Mouse (Mus musculus) heart, embryonic 16.5 days (tissue): ENCODE results near the gene Specc1. TPM values are rescaled to one million over a fixed set of nuclear protein-coding genes. Genes with fewer than 3 reads are reported as not detected.

Source experiments
- ATAC-seq: fragments of 200-750 bp; cut with Nextera tagmentation; replicated peaks from 2 replicates; pipeline ENCODE4 v1.8.0; 2017; ENCODE audit warnings: moderate number of reproducible peaks; ENCODE audit not compliant: insufficient read depth, low FRiP score; ENCODE audit errors: extremely low read depth
- H3K27ac ChIP-seq: fragments of 300-500 bp; sonication (generic); 2 replicates; pipeline ENCODE4 v1.5.1; 2014; ENCODE audit warnings: mild to moderate bottlenecking, low read length, control low read depth, moderate library complexity
- H3K27me3 ChIP-seq: fragments of 300-500 bp; sonication (generic); 2 replicates; pipeline ENCODE4 v1.6.1; 2014; ENCODE audit warnings: low read length, mixed read lengths; ENCODE audit not compliant: control insufficient read depth, insufficient read depth
- H3K36me3 ChIP-seq: fragments of 300-500 bp; sonication (generic); 2 replicates; pipeline ENCODE4 v1.6.1; 2014; ENCODE audit not compliant: control insufficient read depth, insufficient read depth
- H3K4me1 ChIP-seq: fragments of 300-500 bp; sonication (generic); 2 replicates; pipeline ENCODE4 v1.6.1; 2014; ENCODE audit warnings: low read length, mixed read lengths; ENCODE audit not compliant: control insufficient read depth, insufficient read depth
- H3K4me2 ChIP-seq: fragments of 300-500 bp; sonication (generic); 2 replicates; pipeline ENCODE4 v1.6.1; 2014; ENCODE audit warnings: low read depth, mild to moderate bottlenecking, control low read depth, low read length
- H3K4me3 ChIP-seq: fragments of 300-500 bp; sonication (generic); 2 replicates; pipeline ENCODE4 v1.5.1; 2014; ENCODE audit warnings: mild to moderate bottlenecking, control low read depth, low read length
- H3K9ac ChIP-seq: fragments of 300-500 bp; sonication (generic); 2 replicates; pipeline ENCODE4 v1.6.1; 2014; ENCODE audit warnings: low read length, control low read depth
- H3K9me3 ChIP-seq: fragments of 300-500 bp; sonication (generic); replicated peaks from 2 replicates; pipeline ENCODE4 v1.6.1; 2016; ENCODE audit warnings: low read length; ENCODE audit not compliant: control insufficient read depth
- WGBS: fragments of 180-500 bp; shearing (Covaris S2); extraction: QIAGEN DNeasy Blood & Tissue Kit; methylation state at CpG from one replicate; pipeline ENCODE4 v1.1.7; 2014; 5-methylcytosine and 5-hydroxymethylcytosine counted together
- polyA plus RNA-seq: library from polyadenylated mRNA; unstranded; fragments of >200 nt; fragmentation: Nextera tagmentation; extraction: Ambion mirVana; gene quantifications from 2 replicates; pipeline ENCODE4 v1.2.1, GENCODE M21; 2015

Specc1 gene
- polyA plus RNA-seq, 1 experiment from 2014 or later = 9.3 TPM

DNA sequence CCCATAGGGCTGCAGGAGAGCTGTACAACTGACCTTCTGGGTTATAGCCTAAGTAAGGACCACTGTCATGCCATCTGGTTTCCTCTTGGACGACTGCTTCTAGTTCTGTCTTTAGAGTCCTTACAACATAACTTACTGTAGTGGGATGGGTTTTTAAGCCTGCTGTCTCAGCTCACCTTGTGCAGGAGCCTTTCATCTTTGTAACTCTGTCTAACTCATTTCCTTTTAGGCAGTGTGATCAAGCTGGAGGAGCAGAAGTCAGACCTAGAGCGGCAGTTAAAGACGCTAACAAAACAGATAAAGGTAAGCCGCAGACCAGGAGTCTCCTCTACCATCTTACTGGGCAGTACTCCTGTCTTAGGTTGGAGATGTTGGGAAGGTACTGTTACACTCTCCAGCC, 175.0 kb downstream of the Specc1 start:
- H3K4me2 ChIP-seq = no peak overlapping the region
- H3K4me1 ChIP-seq = peaks cover 8% of the 10 kb centered on the region; the same call in 1 of the 2 replicates
- 83% methylated on average over 4 of the region's 4 CpGs for WGBS

DNA sequence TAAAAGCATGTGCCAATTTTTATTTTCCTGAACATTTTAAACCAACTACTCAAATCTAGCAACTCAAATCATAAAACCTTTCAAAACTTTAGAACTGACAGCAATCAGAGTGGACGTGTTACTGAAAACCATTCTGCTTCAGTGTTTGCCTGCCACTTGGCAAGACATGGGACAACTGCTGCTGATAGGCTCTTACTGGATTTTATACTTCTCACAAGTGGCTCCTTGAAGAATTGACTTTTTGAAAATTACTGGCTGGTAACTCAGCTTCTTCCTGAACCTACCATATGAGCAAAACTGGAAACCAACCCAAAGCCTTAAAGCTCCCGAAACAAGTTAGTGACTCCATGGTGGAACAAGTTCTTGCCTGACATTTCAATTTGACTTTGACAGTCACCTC, 177.6 kb downstream of the Specc1 start:
- no peak for ATAC-seq

More for the DNA sequence above, 175.0 kb downstream of the Specc1 start:
- ATAC-seq = no peak
- Histone ChIP-seq H3K27ac (no peak overlapping the region), H3K9me3 (no peaks in the 10 kb centered on the region), H3K36me3 (no peaks in the 10 kb centered on the region), H3K9ac (no peak overlapping the region), H3K4me3 (no peak overlapping the region), H3K27me3 (no peaks in the 10 kb centered on the region)

DNA sequence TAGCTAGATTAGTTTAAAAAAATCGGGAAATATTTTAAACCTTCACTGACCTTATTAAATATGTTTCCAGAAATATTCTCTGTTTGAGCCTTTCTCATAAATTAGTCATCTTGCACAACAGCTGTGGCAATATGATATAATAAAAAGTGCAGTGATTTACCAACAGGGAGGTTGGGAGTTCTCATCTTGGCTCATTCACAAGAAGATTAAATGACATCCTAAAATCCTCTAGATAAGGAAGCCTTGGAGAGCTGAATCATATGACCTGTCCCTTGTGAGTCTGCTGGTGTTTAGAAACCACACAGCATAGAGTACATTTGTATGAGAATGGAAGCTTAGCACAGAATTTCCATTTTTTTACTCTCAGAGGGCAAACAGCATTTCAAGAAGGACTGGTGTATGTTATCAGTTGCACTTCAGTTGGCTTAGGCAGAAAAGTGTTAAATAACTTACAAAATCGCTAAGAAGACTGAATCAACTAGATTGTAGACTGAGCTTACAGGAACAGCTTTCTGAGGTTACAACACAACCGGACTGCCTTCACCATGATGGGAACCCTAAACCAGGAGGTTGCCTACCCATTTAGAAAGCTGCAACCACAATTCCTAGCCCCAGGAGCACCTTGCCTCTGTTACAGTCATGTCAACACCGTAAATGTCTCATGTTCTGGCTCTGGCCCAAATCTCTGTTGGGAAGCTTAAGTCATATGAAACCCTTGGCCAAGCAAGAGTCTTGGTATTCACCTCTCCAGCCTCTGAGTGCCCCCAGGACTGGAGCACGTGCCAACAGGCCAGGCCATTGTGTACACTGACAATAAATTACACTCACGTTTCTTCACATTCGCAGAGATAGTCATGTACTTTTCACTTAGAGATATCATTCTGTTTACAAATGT, 188.9 kb downstream of the Specc1 start:
- Histone ChIP-seq H3K9ac (no peak overlapping the region), H3K36me3 (peaks cover 13% of the 10 kb centered on the region; the same call in 1 of the 2 replicates), H3K4me2 (no peak overlapping the region), H3K4me1 (peaks cover 7% of the 10 kb centered on the region), H3K9me3 (no peaks in the 10 kb centered on the region; the same call in 1 of the 2 replicates), H3K27me3 (no peaks in the 10 kb centered on the region), H3K4me3 (no peak overlapping the region), H3K27ac (peak overlapping the region; percentile 31; the same call in 1 of the 2 replicates)
- WGBS = 55% methylated on average over 7 of the region's 7 CpGs
- ATAC-seq = no peak

More for the DNA sequence above, 177.6 kb downstream of the Specc1 start:
- H3K4me3 ChIP-seq = no peak overlapping the region
- peaks cover 8% of the 10 kb centered on the region; the same call in 1 of the 2 replicates for H3K4me1 ChIP-seq
- WGBS = 89% methylated on average over 2 of the region's 2 CpGs
- H3K27me3 ChIP-seq = no peaks in the 10 kb centered on the region
- H3K36me3 ChIP-seq = no peaks in the 10 kb centered on the region
- H3K27ac ChIP-seq = no peak overlapping the region
- H3K4me2 ChIP-seq = no peak overlapping the region
- H3K9ac ChIP-seq = no peak overlapping the region
- no peaks in the 10 kb centered on the region for H3K9me3 ChIP-seq

DNA sequence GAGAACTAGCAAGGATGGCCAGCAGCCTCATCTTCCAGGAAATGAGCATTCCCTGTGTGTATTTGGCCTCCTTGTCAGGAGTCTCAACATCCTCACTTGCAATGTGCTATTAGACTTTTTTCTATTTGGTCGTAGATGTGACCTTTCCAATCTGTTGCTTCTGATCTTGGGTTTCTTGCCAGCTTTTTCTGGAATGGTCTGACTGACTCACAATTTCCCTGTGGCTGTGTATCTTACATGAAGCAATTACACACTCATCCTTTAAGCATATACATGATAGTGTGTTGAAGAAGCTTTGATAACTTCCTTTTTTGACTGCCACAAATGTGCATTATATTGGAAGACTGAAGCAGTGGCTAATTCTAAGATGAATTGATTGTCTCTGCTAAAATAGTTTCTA, 190.1 kb downstream of the Specc1 start:
- no peak for ATAC-seq
- Histone ChIP-seq H3K4me3 (no peak overlapping the region), H3K27ac (no peak overlapping the region), H3K9ac (no peak overlapping the region), H3K9me3 (no peaks in the 10 kb centered on the region; the same call in 1 of the 2 replicates), H3K4me1 (peaks cover 7% of the 10 kb centered on the region), H3K27me3 (no peaks in the 10 kb centered on the region), H3K36me3 (peaks cover 13% of the 10 kb centered on the region; the same call in 1 of the 2 replicates), H3K4me2 (no peak overlapping the region)
- 85% methylated on average over 1 of the region's 1 CpGs for WGBS

DNA sequence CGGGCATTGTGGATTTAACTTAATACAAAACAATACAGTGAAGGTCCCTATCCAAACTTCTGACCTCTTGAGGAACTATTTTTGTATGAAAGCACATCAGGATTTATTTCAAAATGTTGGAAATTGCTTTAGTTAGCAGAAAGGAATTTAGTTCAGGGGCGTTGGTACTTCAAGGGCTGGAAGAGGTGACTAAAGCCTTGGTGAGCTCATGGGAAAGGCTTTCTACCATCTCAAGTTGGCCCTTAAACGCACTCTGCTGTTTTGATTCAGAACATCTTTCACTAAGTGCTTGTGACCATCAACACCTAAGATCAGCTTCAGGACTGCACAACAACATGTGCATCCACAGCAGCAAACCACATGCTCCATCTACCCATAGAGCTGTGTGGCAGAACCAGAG, 191.5 kb downstream of the Specc1 start:
- Histone ChIP-seq H3K27me3 (no peaks in the 10 kb centered on the region), H3K9me3 (no peaks in the 10 kb centered on the region; the same call in 1 of the 2 replicates), H3K27ac (no peak overlapping the region), H3K9ac (no peak overlapping the region), H3K36me3 (peaks cover 13% of the 10 kb centered on the region; the same call in 1 of the 2 replicates), H3K4me2 (no peak overlapping the region), H3K4me3 (no peak overlapping the region), H3K4me1 (peaks cover 7% of the 10 kb centered on the region)
- WGBS = 65% methylated on average over 3 of the region's 3 CpGs
- ATAC-seq = no peak

DNA sequence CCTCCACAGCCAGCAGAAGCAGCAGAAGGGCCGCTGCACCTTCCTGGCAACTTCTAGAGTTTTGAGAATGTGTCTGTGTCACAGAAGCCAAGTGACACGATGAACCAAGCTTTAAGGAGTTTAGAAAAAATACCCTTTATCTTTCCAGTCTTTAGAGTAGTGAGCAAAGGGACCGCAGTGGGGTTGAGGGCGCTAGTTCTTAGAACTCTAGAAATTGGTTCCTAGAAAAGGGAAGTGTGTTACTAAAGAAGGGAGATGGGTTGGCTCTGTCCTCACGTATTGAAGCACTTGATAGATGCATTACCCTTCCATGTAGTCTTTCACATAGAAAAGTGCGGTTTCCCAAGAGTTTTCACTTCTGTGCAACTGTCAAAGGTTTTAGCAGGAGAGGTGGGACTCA, 191.9 kb downstream of the Specc1 start:
- Histone ChIP-seq H3K27ac (no peak overlapping the region), H3K4me1 (peaks cover 7% of the 10 kb centered on the region), H3K9ac (no peak overlapping the region), H3K4me2 (no peak overlapping the region), H3K27me3 (no peaks in the 10 kb centered on the region), H3K9me3 (no peaks in the 10 kb centered on the region; the same call in 1 of the 2 replicates), H3K36me3 (peaks cover 13% of the 10 kb centered on the region; the same call in 1 of the 2 replicates), H3K4me3 (no peak overlapping the region)
- WGBS = 79% methylated on average over 6 of the region's 6 CpGs
- ATAC-seq = no peak

DNA sequence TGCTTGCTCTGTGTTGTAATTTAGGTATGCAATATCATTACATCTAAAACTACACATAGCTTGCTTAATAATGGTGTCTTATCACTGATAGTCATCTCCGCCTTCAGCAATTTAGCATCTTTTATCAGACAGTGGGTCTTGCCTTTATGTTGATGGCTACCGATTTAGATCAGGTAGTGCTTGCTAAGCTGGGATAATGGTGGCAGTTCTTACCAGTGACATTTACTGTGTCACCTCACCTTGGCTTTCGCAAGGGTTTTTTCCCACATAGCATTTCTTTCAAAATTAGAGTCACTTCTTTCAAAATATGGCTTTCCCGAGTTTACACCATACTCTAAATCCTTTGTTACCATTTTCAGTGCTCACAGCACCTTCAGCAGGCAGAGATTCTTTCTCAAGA, 196.5 kb downstream of the Specc1 start:
- no peaks in the 10 kb centered on the region for H3K27me3 ChIP-seq

DNA sequence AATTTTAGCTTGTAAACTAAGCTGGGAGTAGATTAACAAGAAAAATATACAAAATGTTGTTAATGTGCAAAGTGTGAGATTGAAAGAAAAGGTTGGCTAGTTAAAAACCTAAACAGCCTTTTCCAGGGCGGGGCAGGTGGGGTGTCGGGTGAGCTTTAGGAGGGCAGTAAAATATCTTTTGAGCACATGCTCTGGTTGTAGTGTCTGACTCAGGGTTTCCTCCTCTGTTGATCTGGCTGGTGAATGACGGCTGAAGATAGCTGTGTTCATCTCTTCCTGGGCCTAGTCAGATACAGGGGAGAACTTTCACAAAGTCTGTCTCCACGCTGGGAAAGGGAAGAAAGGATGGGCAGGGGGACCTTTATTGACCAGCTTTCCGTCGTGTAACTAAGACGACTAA, 203.2 kb downstream of the Specc1 start:
- no peak overlapping the region for H3K27ac ChIP-seq
- H3K36me3 ChIP-seq = no peaks in the 10 kb centered on the region
- no peaks in the 10 kb centered on the region for H3K27me3 ChIP-seq
- no peak overlapping the region for H3K4me2 ChIP-seq
- no peaks in the 10 kb centered on the region for H3K4me1 ChIP-seq
- no peaks in the 10 kb centered on the region for H3K9me3 ChIP-seq
- ATAC-seq = no peak
- H3K4me3 ChIP-seq = no peak overlapping the region
- WGBS = 82% methylated on average over 7 of the region's 7 CpGs
- H3K9ac ChIP-seq = no peak overlapping the region

More for the DNA sequence above, 196.5 kb downstream of the Specc1 start:
- Histone ChIP-seq H3K4me3 (no peak overlapping the region), H3K27ac (no peak overlapping the region), H3K9me3 (no peaks in the 10 kb centered on the region), H3K4me2 (no peak overlapping the region), H3K9ac (no peak overlapping the region), H3K36me3 (no peaks in the 10 kb centered on the region), H3K4me1 (no peaks in the 10 kb centered on the region)
- ATAC-seq = no peak
- 85% methylated on average over 4 of the region's 4 CpGs for WGBS

DNA sequence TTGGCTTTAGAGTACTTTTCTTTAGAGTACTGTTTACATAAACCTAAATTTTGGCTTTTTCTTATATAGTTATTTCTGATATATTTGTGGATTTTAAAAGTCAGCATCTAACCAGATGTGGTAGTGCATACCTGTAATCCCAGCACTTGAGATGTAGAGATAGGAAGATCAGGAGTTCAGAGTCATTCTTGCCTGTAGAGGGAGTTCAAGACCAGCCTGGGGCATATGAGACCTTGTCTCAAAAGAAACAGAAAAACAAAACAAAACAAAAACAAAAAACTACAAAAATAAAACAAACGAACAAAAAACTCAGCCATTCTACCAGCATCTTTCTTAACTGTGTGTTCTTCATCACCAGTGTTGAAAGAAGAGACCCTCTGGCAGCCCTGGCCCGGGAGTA, 204.9 kb downstream of the Specc1 start:
- Histone ChIP-seq H3K9ac (no peak overlapping the region), H3K4me1 (no peaks in the 10 kb centered on the region), H3K4me2 (no peak overlapping the region), H3K4me3 (no peak overlapping the region), H3K27me3 (no peaks in the 10 kb centered on the region), H3K36me3 (no peaks in the 10 kb centered on the region), H3K9me3 (no peaks in the 10 kb centered on the region), H3K27ac (no peak overlapping the region)
- 80% methylated on average over 2 of the region's 2 CpGs for WGBS
- ATAC-seq = no peak
